Mouse (Mus musculus) bone marrow, adult 2 months (tissue): ENCODE measurements at regions not wholly inside any gene's neighbourhood (a gene's known extent, or its start where the extent isn't known, plus 50 kb on each side); places are given as distances from the start of the nearest gene placed in this dataset.

Experiments used
- H3K27ac ChIP-seq: fragments of 200-500 bp; 2 replicates; pipeline ENCODE4 v1.5.1; 2012; ENCODE audit warnings: low read depth, mild to moderate bottlenecking, control low read depth, inconsistent platforms, low read length; ENCODE audit not compliant: control insufficient read depth, poor library complexity, insufficient read depth
- H3K4me1 ChIP-seq: fragments of 200-500 bp; 2 replicates; pipeline ENCODE4 v1.6.1; 2011; ENCODE audit warnings: low read length; ENCODE audit not compliant: control insufficient read depth, insufficient read depth
- H3K4me3 ChIP-seq: fragments of 200-500 bp; replicated peaks from 2 replicates; pipeline ENCODE3; 2011; ENCODE audit warnings: mild to moderate bottlenecking, low read depth, low read length, control low read depth; ENCODE audit not compliant: control insufficient read depth
- CTCF ChIP-seq: fragments of 200-500 bp; IDR thresholded peaks from 2 replicates; pipeline ENCODE4 v1.5.1; 2011; ENCODE audit warnings: low read length, control low read depth; ENCODE audit not compliant: control insufficient read depth, insufficient read depth
- POLR2A ChIP-seq: fragments of 200-500 bp; IDR thresholded peaks from 2 replicates; pipeline ENCODE4 v1.6.1; 2011; ENCODE audit warnings: low read depth, mild to moderate bottlenecking, control low read depth, low read length, borderline replicate concordance; ENCODE audit not compliant: control insufficient read depth
- WGBS: fragments of 180-500 bp; shearing (Covaris S2); methylation state at CpG from one replicate; pipeline ENCODE4 v1.1.7; 2018; 5-methylcytosine and 5-hydroxymethylcytosine counted together

DNA sequence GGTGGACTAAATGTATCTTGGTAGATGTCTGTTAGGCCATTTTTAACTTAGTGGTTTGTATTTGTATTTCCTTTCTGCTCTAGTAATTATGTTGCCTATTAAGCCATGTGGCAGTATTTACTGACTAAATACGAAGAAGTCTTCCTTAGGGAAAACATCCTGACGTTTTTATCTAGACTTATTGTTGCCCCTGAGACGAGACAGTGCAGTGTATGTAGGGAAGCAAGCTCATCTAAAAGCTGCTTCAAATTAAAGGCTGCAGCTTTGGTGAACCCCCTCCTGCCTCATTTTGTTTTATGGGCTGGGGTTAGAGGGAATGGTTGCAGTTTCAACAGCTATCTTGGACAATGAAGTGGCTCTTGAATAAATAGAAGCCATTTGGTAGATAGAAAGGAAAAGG is 54.6 kb upstream of the C1galt1 start:
- no peak for TF ChIP-seq POLR2A
- no peak for TF ChIP-seq CTCF
- WGBS, result 46% methylated on average over 3 of the region's 3 CpGs
- Histone ChIP-seq H3K27ac (no peak overlapping the region), H3K4me1 (no peaks in the 10 kb centered on the region), H3K4me3 (no peak overlapping the region)

GRCm38 (mm10) chr6:7789071-7789470 is 55.6 kb upstream of the C1galt1 start:
- TF ChIP-seq POLR2A, result no peak
- TF ChIP-seq CTCF, result no peak
- Histone ChIP-seq H3K4me3 (no peak overlapping the region), H3K27ac (no peak overlapping the region), H3K4me1 (no peaks in the 10 kb centered on the region)
- WGBS, result 61% methylated on average over 3 of the region's 3 CpGs

DNA sequence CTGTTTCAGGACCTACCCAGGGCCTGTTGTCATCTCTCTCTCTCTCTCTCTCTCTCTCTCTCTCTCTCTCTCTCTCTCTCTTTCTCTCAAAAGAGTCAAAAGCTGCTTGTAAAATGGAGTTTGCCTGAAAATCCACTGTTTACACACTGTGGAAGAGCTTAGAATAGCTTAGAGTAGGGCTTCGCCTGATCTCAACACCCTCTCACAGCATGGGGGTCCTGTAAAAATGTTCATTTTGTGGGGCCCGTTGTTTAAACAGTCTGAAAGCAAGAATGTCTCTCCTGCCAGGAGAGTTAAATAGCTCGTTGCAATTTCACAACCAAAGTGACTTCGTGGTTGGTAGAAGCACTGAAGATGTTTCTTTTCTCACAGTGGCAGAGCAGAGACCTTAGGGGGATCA is 59.2 kb upstream of the C1galt1 start:
- TF ChIP-seq CTCF, result no peak
- no peak for TF ChIP-seq POLR2A
- Histone ChIP-seq H3K4me1 (no peaks in the 10 kb centered on the region), H3K27ac (no peak overlapping the region), H3K4me3 (no peak overlapping the region)
- 69% methylated on average over 4 of the region's 4 CpGs for WGBS

GRCm38 (mm10) chr6:7783059-7783458 is 61.6 kb upstream of the C1galt1 start:
- TF ChIP-seq CTCF (no peak), POLR2A (no peak)
- Histone ChIP-seq H3K4me1 (no peaks in the 10 kb centered on the region; the same call in 1 of the 2 replicates), H3K4me3 (no peak overlapping the region), H3K27ac (no peak overlapping the region)
- WGBS, result 40% methylated on average over 1 of the region's 1 CpGs

DNA sequence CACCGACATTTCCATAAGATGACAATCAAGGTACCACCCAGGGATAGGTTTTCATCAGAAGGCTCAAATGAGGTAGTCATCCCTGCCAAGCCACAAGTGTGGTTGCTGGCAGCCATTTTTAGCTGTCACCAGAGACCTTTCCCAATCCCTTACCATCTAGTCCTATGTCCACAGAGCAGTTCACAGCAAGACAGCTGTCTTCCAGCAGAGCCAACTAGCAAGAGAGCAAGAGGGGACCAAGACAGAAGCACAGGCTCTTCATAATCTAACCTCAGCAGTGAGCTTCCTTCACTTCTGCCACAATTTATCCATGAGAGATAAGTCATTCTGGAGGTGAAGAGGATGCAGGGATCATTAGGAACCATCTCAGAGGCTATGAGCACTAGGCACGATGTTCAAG is 64.7 kb upstream of the C1galt1 start:
- Histone ChIP-seq H3K4me3 (no peak overlapping the region), H3K27ac (no peak overlapping the region), H3K4me1 (no peaks in the 10 kb centered on the region; the same call in 1 of the 2 replicates)
- 71% methylated on average over 2 of the region's 2 CpGs for WGBS
- no peak for TF ChIP-seq POLR2A
- no peak for TF ChIP-seq CTCF

GRCm38 (mm10) chr6:7778642-7779404 is 65.8 kb upstream of the C1galt1 start:
- TF ChIP-seq CTCF (no peak), POLR2A (no peak)
- Histone ChIP-seq H3K4me1 (no peaks in the 10 kb centered on the region; the same call in 1 of the 2 replicates), H3K27ac (peak overlapping the region; percentile 45; the same call in 1 of the 2 replicates), H3K4me3 (no peak overlapping the region)
- 50% methylated on average over 7 of the region's 7 CpGs for WGBS

DNA sequence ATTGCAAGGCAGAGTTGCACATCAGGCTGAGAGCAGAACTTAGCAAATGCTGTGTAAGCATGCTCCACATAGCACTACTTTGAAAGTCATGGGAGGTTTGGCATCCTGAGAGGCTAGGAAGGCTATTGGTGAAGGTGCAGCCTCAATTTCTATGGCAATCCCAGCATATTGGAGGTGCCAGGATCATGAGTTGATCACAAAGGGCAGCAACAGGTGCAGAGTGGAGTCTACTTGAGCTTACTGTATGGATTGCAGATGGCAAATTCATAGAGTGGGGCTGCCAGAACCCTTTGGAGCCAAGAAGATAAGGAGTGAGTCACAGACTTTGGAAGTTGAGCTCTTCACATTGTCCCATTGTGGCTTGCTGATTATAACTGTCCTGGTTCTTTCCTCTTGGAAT is 75.4 kb upstream of the Asns start:
- Histone ChIP-seq H3K27ac (no peak overlapping the region), H3K4me3 (no peak overlapping the region), H3K4me1 (no peaks in the 10 kb centered on the region)
- no peak for TF ChIP-seq POLR2A
- no peak for TF ChIP-seq CTCF

DNA sequence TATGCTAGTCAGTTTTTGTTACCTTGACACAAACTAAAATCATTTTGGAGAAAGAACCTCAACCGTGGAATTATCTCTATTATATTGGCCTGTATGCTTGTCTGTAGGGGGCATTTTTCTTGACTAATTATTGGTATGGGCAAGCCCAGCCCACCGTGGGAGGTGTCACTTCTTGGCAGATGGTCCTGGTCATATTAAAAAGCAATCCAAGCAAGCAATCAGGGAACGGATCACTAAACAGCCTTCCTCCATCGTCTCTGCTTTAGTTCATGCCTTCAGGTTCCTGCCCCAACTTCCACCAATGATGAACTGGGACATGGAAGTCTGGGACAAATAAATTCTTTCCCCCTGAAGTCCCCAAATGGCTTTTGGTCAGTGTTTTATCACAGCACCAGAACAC is 74.6 kb upstream of the Asns start:
- Histone ChIP-seq H3K27ac (no peak overlapping the region), H3K4me3 (no peak overlapping the region), H3K4me1 (no peaks in the 10 kb centered on the region)
- WGBS, result 82% methylated on average over 4 of the region's 4 CpGs
- no peak for TF ChIP-seq POLR2A
- no peak for TF ChIP-seq CTCF

DNA sequence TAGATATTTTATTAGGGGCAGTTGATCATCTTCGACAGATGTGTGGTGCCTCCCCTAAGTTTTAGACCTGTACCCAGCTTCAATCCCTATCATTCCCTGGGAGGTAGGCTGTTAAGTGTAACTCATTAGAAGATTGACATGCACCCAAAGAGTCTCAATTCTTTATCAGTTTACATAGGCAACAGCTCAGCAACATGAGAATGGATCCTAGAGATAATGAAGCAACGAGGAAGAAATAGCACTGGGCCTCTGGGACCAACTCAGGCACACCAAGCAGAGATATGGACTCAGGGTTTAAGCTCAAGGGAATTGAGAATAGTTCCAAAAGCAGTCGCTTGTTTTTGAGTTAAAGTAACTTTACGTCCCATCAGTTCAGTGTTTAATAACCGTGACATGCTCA is 66.3 kb upstream of the Asns start:
- TF ChIP-seq CTCF (no peak), POLR2A (no peak)
- WGBS, result 69% methylated on average over 5 of the region's 5 CpGs
- Histone ChIP-seq H3K4me3 (no peak overlapping the region), H3K27ac (no peak overlapping the region), H3K4me1 (no peaks in the 10 kb centered on the region)
